Mouse (Mus musculus): ENCODE measurements at regions not wholly inside any gene's neighbourhood (a gene's known extent, or its start where the extent isn't known, plus 50 kb on each side); places are given as distances from the start of the nearest gene placed in this dataset.

- no peak for TF ChIP-seq CTCF (IDR thresholded peaks at IDR 0.05; ENCODE audit: control insufficient read depth, insufficient read depth, insufficient read length)
- no peak for TF ChIP-seq MAX (IDR thresholded peaks at IDR 0.05)
These were observed 209.9 kb upstream of the Map3k1 start for GRCm38 (mm10) chr13:112018497-112019281.
